Mouse (Mus musculus) embryonic facial prominence, embryonic 13.5 days (tissue): ENCODE data around the gene Sgta. TPM values are rescaled to one million over a fixed set of nuclear protein-coding genes. Genes with fewer than 3 reads are reported as not detected.
"Not testable (repeated sequence)": the region's sequence is repeated elsewhere in the genome, so short reads cannot be mapped to it uniquely, and the experiment has no call there.

Source experiments
- ATAC-seq: fragments of 200-750 bp; cut with Nextera tagmentation; 2 replicates; pipeline ENCODE4 v1.8.0; 2017; ENCODE audit warnings: low read depth; ENCODE audit not compliant: insufficient number of reproducible peaks, insufficient read depth, low FRiP score, low TSS enrichment
- H3K27ac ChIP-seq: fragments of 300-500 bp; sonication (generic); 2 replicates; pipeline ENCODE4 v1.5.1; 2015; ENCODE audit warnings: moderate library complexity, mild to moderate bottlenecking, inconsistent platforms
- H3K27me3 ChIP-seq: fragments of 300-500 bp; sonication (generic); 2 replicates; pipeline ENCODE4 v1.6.1; 2015; ENCODE audit warnings: mild to moderate bottlenecking, inconsistent platforms
- H3K36me3 ChIP-seq: fragments of 300-500 bp; sonication (generic); 2 replicates; pipeline ENCODE4 v1.6.1; 2015; ENCODE audit warnings: mild to moderate bottlenecking, inconsistent platforms
- H3K4me1 ChIP-seq: fragments of 300-500 bp; sonication (generic); 2 replicates; pipeline ENCODE4 v1.6.1; 2015; ENCODE audit warnings: inconsistent platforms
- H3K4me2 ChIP-seq: fragments of 300-500 bp; sonication (generic); 2 replicates; pipeline ENCODE4 v1.6.1; 2015; ENCODE audit warnings: moderate library complexity, mild to moderate bottlenecking, inconsistent platforms
- H3K4me3 ChIP-seq: fragments of 300-500 bp; sonication (generic); 2 replicates; pipeline ENCODE4 v1.5.1; 2015; ENCODE audit warnings: mild to moderate bottlenecking, inconsistent platforms
- H3K9ac ChIP-seq: fragments of 300-500 bp; sonication (generic); 2 replicates; pipeline ENCODE4 v1.6.1; 2015; ENCODE audit warnings: mild to moderate bottlenecking, inconsistent platforms
- H3K9me3 ChIP-seq: fragments of 300-500 bp; sonication (generic); 2 replicates; pipeline ENCODE4 v1.6.1; 2016; ENCODE audit warnings: inconsistent platforms
- whole genome bisulfite sequencing: fragments of 180-500 bp; shearing (Covaris S2); methylation state at CpG from one replicate; pipeline ENCODE4 v1.1.7; 2015; ENCODE audit warnings: mixed read lengths; 5-methylcytosine and 5-hydroxymethylcytosine counted together
- polyA plus RNA-seq: library from polyadenylated mRNA; unstranded; fragments of >200 nt; fragmentation: Nextera tagmentation; extraction: Ambion mirVana; gene quantifications from 2 replicates; pipeline ENCODE4 v1.2.1, GENCODE M21; 2015

The Sgta gene
- polyA plus RNA-seq, 1 experiment from 2014 or later = 218 TPM

DNA sequence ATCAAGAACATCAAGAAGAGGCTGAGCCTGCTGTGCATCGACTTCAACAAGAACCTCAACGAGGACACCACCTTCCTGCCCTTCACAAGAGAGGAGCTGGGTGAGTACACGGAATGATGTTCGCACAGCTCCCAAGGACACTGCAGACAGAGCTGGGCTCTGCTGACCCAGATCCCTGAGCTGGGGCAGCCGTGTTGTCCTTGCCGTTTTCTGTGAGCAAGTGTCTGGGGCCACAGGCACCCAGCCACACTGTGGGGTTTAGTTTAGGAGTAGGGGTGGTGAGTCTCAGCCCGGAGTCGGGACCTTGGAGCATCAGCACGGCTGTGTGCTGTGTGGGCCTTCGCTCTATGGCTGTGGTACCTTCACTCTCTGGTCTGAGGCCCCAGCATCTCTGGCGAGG is 17.9 kb upstream of the Sgta start:
- Histone ChIP-seq H3K4me3 (no peak overlapping the region), H3K9ac (no peak overlapping the region), H3K27me3 (no peaks in the 10 kb centered on the region), H3K27ac (no peak overlapping the region), H3K4me1 (no peaks in the 10 kb centered on the region), H3K36me3 (peaks cover 99% of the 10 kb centered on the region), H3K9me3 (no peaks in the 10 kb centered on the region), H3K4me2 (no peak overlapping the region)
- 91% methylated on average over 11 of the region's 11 CpGs for WGBS
- ATAC-seq = no peak

DNA sequence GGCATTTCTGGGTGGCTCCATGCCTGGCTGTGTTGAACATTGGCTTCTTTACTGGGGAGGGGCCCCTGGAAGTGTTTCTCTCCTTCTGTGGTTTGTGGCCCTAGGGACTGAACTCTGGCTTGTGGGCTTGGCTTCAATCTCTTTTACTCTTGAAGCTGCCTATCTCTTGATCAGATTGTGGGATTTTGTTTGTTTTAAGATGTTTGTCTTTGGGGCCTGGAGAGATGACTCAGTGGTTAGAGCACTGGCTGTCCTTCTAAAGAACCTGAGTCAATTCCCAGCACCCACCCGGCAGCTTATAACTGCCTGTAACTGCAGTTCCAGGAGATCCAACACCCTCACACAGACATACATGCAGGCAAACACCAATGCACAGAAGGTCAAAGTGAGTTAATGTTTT is 16.4 kb upstream of the Sgta start:
- H3K9me3 ChIP-seq = no peaks in the 10 kb centered on the region
- 90% methylated on average over 1 of the region's 1 CpGs for WGBS
- H3K36me3 ChIP-seq = peaks cover 91% of the 10 kb centered on the region
- no peaks in the 10 kb centered on the region for H3K27me3 ChIP-seq
- no peak overlapping the region for H3K4me2 ChIP-seq
- H3K4me3 ChIP-seq = no peak overlapping the region
- ATAC-seq = no peak
- H3K27ac ChIP-seq = no peak overlapping the region
- 0 out of 2 replicates have a peak overlapping the region, but pooled peaks have one; percentile 11 for H3K9ac ChIP-seq
- H3K4me1 ChIP-seq = peaks cover 3% of the 10 kb centered on the region

DNA sequence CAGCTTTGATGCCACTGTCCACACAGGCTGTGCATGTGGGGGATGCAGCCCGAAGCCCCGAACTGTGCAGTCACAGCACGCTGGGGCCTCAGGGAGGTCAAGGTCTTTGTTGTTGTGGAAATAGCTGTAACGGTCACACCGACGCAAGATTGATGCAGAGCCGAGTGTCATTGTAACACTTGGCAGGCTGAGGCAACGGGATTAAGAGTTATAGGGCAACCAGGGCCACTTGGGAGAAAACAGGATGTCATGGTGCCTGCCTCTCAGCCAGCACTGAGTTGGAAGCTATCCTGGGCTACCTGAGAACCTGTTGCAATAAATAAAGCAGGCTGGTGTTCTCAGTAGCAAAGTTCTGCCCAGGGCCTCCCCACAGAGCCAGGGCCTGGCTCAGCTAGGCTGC is 15.8 kb upstream of the Sgta start:
- Histone ChIP-seq H3K9me3 (no peaks in the 10 kb centered on the region), H3K27me3 (no peaks in the 10 kb centered on the region), H3K4me1 (peaks cover 9% of the 10 kb centered on the region), H3K27ac (no peak overlapping the region), H3K4me2 (no peak overlapping the region), H3K36me3 (peaks cover 85% of the 10 kb centered on the region), H3K9ac (no peak overlapping the region), H3K4me3 (no peak overlapping the region)
- ATAC-seq = no peak
- 89% methylated on average over 8 of the region's 8 CpGs for WGBS

DNA sequence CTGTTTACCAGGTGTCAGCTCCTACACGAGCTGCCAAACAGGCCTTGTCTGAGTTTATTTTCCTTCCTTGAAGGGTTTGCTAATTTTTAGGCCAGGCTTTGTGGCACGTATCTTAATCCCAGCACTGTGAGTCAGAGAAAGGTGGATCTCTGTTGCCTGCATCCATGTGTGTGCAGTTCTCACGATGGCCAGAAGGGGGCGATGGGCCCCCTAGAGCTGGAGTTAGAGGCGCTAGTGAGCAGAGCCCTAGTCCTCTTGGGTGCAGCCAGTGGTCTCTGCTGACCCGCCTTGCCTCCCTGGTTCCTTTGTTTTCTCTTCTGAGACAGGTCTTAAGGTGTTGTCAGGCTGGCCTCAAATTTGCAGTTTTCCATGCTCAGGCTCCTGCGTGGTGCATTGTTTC is 13.5 kb upstream of the Sgta start:
- Histone ChIP-seq H3K9ac (no peak overlapping the region), H3K27me3 (no peaks in the 10 kb centered on the region), H3K4me3 (no peak overlapping the region), H3K36me3 (peaks cover 62% of the 10 kb centered on the region), H3K27ac (no peak overlapping the region), H3K4me2 (no peak overlapping the region), H3K9me3 (no peaks in the 10 kb centered on the region), H3K4me1 (peaks cover 18% of the 10 kb centered on the region)
- 68% methylated on average over 7 of the region's 7 CpGs for WGBS
- ATAC-seq = no peak

DNA sequence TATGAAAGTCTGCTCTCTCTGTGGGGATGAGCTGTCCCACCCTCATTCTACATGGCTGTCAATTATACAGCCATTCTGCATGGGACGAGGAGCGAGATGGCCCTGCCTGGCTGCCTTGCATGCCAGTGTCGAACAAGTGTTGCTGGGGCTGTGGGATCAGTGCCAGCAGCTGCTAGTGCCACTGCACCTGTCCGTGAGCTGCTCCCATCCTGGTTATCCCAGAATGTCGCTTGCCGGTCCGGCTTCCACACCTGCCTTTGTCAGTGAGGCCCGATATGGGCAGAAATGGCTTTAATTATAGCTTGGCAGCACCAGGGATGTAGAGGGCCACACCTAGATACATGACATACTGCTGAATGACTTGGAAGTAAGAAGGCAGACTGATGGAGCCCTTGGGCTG is 12.3 kb upstream of the Sgta start:
- ATAC-seq = no peak
- no peaks in the 10 kb centered on the region for H3K27me3 ChIP-seq
- H3K36me3 ChIP-seq = peaks cover 51% of the 10 kb centered on the region
- H3K9ac ChIP-seq = no peak overlapping the region
- WGBS = 92% methylated on average over 8 of the region's 8 CpGs
- no peaks in the 10 kb centered on the region for H3K9me3 ChIP-seq
- no peak overlapping the region for H3K4me3 ChIP-seq
- H3K27ac ChIP-seq = no peak overlapping the region
- H3K4me2 ChIP-seq = no peak overlapping the region
- peaks cover 18% of the 10 kb centered on the region for H3K4me1 ChIP-seq

DNA sequence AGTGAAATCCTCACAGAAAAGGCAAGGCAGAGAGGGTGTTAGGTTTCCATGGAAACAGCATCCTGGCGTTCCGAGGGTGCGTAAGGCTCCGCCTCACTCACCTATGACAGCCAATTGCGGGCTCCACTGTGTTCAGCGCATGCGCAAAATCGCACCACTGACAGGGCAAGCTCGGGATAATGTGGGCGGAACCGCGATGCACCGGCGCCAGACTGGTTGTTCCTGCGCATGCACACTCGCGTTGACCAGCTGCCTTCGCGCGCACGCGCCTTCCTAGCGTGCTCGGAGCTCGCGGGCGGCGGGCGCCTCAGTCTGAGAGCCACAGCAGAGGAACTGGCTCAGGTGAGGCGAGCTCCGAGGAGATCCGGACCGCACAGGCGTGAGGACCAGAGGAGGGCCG is 9.9 kb upstream of the Sgta start, which contains the start of gene Thop1:
Gene Thop1, plus strand, starts transcription at position 200 of the 400 bp plus-strand sequence.
- Histone ChIP-seq H3K27me3 (no peaks in the 10 kb centered on the region), H3K4me2 (peak within 1 kb of the TSS; percentile 75), H3K9me3 (no peaks in the 10 kb centered on the region), H3K9ac (peak within 1 kb of the TSS; percentile 90), H3K27ac (no peak within 1 kb of the TSS), H3K4me3 (peak within 1 kb of the TSS; percentile 82), H3K4me1 (peaks cover 18% of the 10 kb centered on the region), H3K36me3 (peaks cover 27% of the 10 kb centered on the region)
- peak; percentile 95 for ATAC-seq
- under 1% methylated on average over 35 of the region's 35 CpGs for WGBS

DNA sequence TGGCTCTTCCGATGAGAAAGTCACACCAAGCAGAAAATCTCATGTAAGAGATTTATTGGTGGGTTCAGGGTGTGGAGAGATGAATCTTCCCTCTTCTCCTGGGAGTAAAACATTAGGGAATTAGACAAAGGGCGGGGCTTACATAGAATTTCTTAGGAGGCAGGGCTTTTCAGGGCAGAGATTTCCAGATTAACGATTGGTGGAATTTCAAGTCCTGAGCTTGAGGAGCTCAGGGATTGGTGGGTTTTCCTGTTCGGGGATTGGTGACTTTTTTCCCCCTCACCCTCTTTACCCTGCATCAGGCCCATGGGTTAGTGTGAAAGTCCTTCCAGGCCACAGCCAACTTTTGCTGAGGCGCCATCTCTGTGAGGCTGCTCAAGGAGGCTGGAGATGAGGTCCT is 8.7 kb upstream of the Sgta start:
- Histone ChIP-seq H3K27ac (no peak overlapping the region), H3K4me1 (peaks cover 18% of the 10 kb centered on the region), H3K4me3 (no peak overlapping the region), H3K9ac (0 out of 2 replicates have a peak overlapping the region, but pooled peaks have one; percentile 2), H3K9me3 (no peaks in the 10 kb centered on the region), H3K27me3 (no peaks in the 10 kb centered on the region), H3K36me3 (peaks cover 15% of the 10 kb centered on the region), H3K4me2 (no peak overlapping the region)
- WGBS = 76% methylated on average over 5 of the region's 5 CpGs
- ATAC-seq = no peak

DNA sequence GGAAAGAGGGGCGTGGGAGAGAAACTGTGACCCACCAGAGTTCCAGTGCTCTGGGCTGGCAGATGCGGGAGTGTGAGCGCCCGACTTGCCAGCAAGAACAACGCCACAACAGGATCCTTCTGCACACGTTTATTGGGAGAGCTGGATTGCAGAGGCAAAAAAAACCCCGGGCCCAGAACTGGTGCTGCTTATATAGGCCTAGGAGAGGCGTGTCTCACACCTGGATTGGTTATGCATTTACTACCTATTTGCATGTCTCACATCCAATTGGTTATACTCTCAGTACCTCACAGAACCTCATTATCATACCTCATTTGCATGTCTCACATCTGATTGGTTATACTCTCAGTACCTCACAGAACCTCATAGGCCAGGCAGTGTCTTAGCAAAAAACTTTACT is 4.5 kb upstream of the Sgta start:
- H3K9ac ChIP-seq, H3K27ac ChIP-seq, H3K4me3 ChIP-seq, H3K4me2 ChIP-seq, H3K9me3 ChIP-seq, ATAC-seq, H3K4me1 ChIP-seq, H3K36me3 ChIP-seq, H3K27me3 ChIP-seq: not testable (repeated sequence)
- WGBS = 86% methylated on average over 8 of the region's 8 CpGs

DNA sequence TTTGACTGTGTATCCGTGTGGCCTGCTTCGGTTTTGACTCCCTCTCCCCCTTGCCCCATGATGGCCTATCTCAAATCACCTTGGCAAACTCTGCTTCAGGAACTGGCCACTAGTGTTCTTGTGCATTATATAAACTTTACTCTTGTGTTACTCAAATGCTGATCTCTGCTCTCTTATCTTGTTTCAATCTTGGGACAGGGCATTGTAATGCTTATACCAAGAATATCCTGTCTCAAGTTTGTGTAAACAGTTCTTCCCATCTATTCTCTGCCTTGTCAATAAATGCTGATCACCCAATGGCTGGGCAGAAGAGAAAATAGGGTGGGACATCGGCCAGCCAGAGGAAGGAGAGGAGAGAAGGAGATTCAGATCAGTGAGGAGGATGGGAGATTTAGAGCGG is 2.7 kb upstream of the Sgta start:
- peaks cover 17% of the 10 kb centered on the region for H3K4me1 ChIP-seq
- WGBS = 57% methylated on average over 4 of the region's 4 CpGs
- no peak overlapping the region for H3K4me3 ChIP-seq
- no peaks in the 10 kb centered on the region for H3K36me3 ChIP-seq
- no peak overlapping the region for H3K4me2 ChIP-seq
- H3K27ac ChIP-seq = no peak overlapping the region
- H3K9ac ChIP-seq = no peak overlapping the region
- ATAC-seq = no peak
- no peaks in the 10 kb centered on the region for H3K9me3 ChIP-seq
- H3K27me3 ChIP-seq = no peaks in the 10 kb centered on the region

DNA sequence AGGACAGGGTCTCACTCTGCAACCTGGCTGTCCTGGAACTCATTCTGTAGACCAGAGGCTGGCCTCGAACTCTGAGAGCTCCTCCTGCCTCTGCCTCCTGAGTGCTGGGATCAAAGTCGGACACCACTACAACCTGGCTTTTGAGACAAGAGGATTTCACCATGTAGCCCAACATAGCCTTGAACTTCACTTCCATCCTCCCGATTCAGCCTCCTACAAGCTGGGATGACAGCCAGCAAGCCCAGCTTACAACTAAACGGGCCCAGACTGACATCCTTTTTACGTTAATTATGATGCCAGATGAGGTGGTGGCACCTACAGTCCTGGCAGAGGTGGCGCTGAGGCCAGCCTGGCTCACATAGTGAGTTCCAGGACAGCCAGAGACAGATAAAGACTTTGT is 1.1 kb downstream of the Sgta start:
- Histone ChIP-seq H3K27ac (no peak overlapping the region), H3K9ac (peak overlapping the region; percentile 84), H3K4me3 (peak overlapping the region; percentile 72), H3K27me3 (no peaks in the 10 kb centered on the region), H3K9me3 (no peaks in the 10 kb centered on the region), H3K4me2 (peak overlapping the region; percentile 89), H3K36me3 (0 out of 2 replicates have a peak, but pooled peaks cover 10% of the 10 kb centered on the region), H3K4me1 (peaks cover 35% of the 10 kb centered on the region)
- WGBS = 90% methylated on average over 6 of the region's 6 CpGs
- no peak for ATAC-seq

DNA sequence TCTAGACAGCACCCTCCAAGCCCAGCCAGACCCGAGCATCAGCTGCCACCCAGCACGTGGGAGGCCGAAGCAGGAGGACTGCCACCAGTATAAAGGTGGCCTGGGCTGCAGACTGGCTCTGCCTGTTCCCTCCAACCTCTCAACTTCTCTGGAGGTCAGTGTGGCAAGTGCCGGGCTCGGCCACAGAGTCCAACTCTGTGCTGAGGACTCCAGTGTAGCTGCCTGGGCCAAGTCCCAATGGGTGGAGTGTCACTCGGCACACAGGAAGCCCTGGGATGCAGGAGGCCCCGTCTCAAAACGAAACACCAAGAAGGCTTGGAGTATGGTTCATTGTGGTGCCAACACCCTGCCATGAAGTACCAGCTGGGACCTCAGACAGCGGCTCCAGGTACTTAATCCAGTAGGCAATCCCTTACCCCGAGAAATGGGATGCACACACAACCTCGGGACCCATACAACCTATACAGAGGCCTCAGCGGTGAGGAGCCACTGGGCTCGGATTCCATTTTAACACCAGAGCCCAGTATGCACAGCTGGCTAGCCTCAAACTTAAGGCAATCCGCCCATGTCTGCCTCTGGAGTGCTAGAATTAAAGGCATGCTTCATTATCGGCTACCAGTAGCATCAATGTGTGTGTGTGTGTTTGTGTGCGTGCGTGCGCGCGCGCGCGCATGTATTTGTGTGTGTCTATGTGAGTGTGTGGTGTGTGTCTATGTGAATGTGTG is 2.4 kb downstream of the Sgta start:
- peak overlapping the region; percentile 5; the same call in 1 of the 2 replicates for H3K4me2 ChIP-seq
- no peak overlapping the region for H3K27ac ChIP-seq
- no peaks in the 10 kb centered on the region for H3K27me3 ChIP-seq
- 92% methylated on average over 23 of the region's 23 CpGs for WGBS
- peak overlapping the region; percentile 58 for H3K9ac ChIP-seq
- H3K36me3 ChIP-seq = peaks cover 23% of the 10 kb centered on the region
- no peaks in the 10 kb centered on the region for H3K9me3 ChIP-seq
- H3K4me3 ChIP-seq = no peak overlapping the region
- H3K4me1 ChIP-seq = peaks cover 35% of the 10 kb centered on the region
- no peak for ATAC-seq

DNA sequence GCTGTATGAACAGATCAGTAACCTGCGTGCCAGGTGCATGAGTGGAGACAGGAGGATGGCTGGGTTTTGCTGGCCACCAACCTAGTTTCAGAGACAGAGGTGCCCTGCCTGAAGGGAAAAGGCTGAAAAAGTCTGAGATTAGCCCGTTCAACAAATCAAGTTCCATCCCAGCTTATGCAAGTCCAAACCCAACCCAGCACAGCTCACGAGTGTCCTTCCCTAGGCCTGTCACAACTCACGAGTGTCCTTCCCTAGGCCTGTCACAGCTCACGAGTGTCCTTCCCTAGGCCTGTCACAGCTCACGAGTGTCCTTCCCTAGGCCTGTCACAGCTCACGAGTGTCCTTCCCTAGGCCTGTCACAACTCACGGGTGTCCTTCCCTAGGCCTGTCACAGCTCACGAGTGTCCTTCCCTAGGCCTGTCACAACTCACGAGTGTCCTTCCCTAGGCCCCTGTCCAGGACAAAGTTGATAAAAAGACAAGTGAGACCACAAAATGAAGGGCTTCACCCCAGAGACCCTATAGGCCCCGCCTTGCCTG is 4.1 kb downstream of the Sgta start:
- Histone ChIP-seq H3K9ac (peak overlapping the region; percentile 58; the same call in 1 of the 2 replicates), H3K4me1 (peaks cover 35% of the 10 kb centered on the region), H3K36me3 (peaks cover 40% of the 10 kb centered on the region)
- H3K4me3 ChIP-seq, H3K27me3 ChIP-seq, H3K9me3 ChIP-seq, H3K27ac ChIP-seq, ATAC-seq, H3K4me2 ChIP-seq: not testable (repeated sequence)
- WGBS = 82% methylated on average over 11 of the region's 11 CpGs
